Mouse (Mus musculus) E14TG2a.4 (cell line): ENCODE measurements around the gene Tdp2.

Experiments used
- CTCF ChIP-seq: conservative IDR thresholded peaks from 2 replicates; pipeline ENCODE4 v1.5.1; 2014; ENCODE audit warnings: low read length
- NANOG ChIP-seq: IDR thresholded peaks from 2 replicates; pipeline ENCODE4 v1.6.1; 2014; ENCODE audit warnings: borderline replicate concordance, low read length, mixed read lengths
- POU5F1 ChIP-seq: IDR thresholded peaks from 2 replicates; pipeline ENCODE4 v1.6.1; 2014; ENCODE audit warnings: low read length, borderline replicate concordance

DNA sequence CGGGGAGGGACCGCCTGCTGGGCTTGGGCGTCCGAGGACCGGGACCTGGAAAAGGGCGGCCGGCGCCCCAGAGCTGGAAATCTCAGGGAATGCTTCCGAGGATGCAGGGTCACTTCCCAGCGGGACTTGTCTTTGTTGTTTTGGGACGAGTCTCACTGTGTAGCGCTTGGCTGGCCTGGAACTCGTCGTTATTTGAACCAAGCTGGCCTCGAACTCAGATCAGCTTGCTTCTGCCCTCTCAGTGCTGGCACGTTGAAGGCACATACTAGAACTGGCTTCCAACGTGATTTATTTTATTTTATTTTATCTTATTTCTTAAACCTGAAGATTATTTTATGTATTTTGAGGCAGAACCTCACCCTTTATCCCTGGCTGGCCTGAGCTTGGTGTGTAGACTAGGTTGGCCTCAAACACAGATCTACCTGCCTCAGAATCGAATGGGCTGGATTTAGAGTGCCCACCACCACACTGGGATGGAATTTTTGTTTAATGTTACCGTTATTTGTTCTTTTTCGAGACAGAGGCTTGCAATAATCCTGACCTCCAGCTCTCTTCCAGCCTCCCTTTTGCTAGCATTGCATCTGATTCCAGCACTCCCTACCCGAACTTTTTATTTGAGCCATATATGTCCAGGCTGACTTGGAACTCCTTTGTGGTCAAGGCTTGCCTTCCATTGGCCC, 792 bp downstream of the Tdp2 start:
- no peak for TF ChIP-seq CTCF
- TF ChIP-seq POU5F1, result no peak
- no peak for TF ChIP-seq NANOG
